Mouse (Mus musculus): ENCODE measurements at regions not wholly inside any gene's neighbourhood (a gene's known extent, or its start where the extent isn't known, plus 50 kb on each side); places are given as distances from the start of the nearest gene placed in this dataset.

DNA sequence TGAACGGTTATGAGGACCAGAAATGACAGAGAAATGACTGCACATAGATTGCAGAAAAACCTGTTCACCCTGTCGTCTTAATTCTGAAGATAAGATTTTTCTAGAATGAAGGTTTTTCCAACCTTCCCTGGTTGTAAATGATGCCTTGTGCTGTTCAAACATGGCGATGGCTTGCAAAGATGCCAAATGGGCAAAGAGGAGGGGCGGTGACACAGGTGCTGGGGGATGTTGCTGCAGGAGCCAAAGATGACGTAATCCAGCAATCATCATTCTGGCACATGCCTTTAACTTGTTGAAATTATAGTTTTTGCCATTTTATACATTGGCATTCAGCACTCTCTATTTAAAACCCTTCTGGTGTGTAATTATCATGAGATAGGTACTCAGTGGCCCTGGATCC is 263.8 kb downstream of the Gm9195 start:
- ATAC-seq (ENCODE audit: insufficient read depth, low FRiP score), result no peak
- no peaks in the 10 kb centered on the region for H3K4me1 ChIP-seq (ENCODE audit: control insufficient read depth, insufficient read depth, low read length)
- no peaks in the 10 kb centered on the region for H3K36me3 ChIP-seq (ENCODE audit: control insufficient read depth, insufficient read depth, low read length)
- H3K4me2 ChIP-seq (ENCODE audit: low read depth, low read length), result no peak overlapping the region
- H3K9me3 ChIP-seq (replicated peaks; ENCODE audit: control insufficient read depth, low read length), result no peaks in the 10 kb centered on the region
- no peak overlapping the region for H3K9ac ChIP-seq (ENCODE audit: low read length)
- WGBS, result 74% methylated on average over 5 of the region's 5 CpGs
- no peak overlapping the region for H3K4me3 ChIP-seq (replicated peaks; ENCODE audit: low read length)
- no peaks in the 10 kb centered on the region for H3K27me3 ChIP-seq (ENCODE audit: control insufficient read depth, insufficient read depth, low read length)
- no peak overlapping the region for H3K27ac ChIP-seq (ENCODE audit: low read length)

DNA sequence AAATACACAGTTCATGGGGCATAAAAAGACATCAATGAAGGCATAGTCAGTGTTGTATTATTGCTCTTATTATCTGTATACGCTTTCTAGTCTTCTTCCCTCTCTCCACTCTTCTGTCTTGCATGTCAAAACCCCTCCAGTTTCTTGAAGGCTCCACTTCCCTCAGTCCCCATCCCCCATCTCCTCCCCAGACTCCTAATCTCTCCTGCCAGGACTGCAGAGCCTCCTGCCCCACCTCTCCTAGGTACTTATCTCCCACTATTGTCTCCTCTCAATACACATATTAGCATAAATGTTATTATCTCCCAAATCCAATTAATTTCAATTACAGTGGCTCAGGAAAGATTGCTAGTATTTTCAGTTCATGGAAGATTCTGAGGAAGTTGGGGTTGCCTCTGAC is 264.2 kb downstream of the Gm9195 start:
- Histone ChIP-seq H3K9me3 (replicated peaks; ENCODE audit: control insufficient read depth, low read length) (no peaks in the 10 kb centered on the region), H3K4me2 (ENCODE audit: low read depth, low read length) (no peak overlapping the region), H3K4me3 (replicated peaks; ENCODE audit: low read length) (no peak overlapping the region), H3K27ac (ENCODE audit: low read length) (no peak overlapping the region), H3K36me3 (ENCODE audit: control insufficient read depth, insufficient read depth, low read length) (no peaks in the 10 kb centered on the region), H3K9ac (ENCODE audit: low read length) (no peak overlapping the region), H3K4me1 (ENCODE audit: control insufficient read depth, insufficient read depth, low read length) (no peaks in the 10 kb centered on the region), H3K27me3 (ENCODE audit: control insufficient read depth, insufficient read depth, low read length) (no peaks in the 10 kb centered on the region)
- WGBS, result 64% methylated on average over 1 of the region's 1 CpGs
- ATAC-seq (ENCODE audit: insufficient read depth, low FRiP score), result no peak

DNA sequence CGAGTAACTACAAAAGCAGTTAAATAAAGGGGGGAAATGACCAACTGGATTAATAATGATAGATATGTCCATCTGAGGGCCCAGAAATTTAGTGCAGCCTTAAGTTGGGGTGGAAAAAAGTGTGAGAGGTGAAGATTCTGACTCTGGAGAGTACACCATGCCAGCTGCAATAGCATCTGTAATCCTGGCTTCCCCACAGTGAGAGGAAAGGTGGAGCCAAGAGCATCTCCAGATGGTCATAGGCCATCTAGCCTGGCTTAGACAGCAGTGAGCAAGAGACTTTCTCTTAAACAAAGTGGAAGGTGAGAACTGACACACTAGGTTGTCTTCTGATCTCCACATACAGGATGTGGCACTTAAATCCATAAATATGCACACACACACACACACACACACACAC is 264.7 kb downstream of the Gm9195 start:
- Histone ChIP-seq H3K4me2 (ENCODE audit: low read depth, low read length) (no peak overlapping the region), H3K36me3 (ENCODE audit: control insufficient read depth, insufficient read depth, low read length) (no peaks in the 10 kb centered on the region), H3K9me3 (replicated peaks; ENCODE audit: control insufficient read depth, low read length) (no peaks in the 10 kb centered on the region), H3K4me1 (ENCODE audit: control insufficient read depth, insufficient read depth, low read length) (no peaks in the 10 kb centered on the region), H3K27ac (ENCODE audit: low read length) (no peak overlapping the region), H3K4me3 (replicated peaks; ENCODE audit: low read length) (no peak overlapping the region), H3K27me3 (ENCODE audit: control insufficient read depth, insufficient read depth, low read length) (no peaks in the 10 kb centered on the region), H3K9ac (ENCODE audit: low read length) (no peak overlapping the region)
- WGBS, result 75% methylated on average over 1 of the region's 1 CpGs
- no peak for ATAC-seq (ENCODE audit: insufficient read depth, low FRiP score)

DNA sequence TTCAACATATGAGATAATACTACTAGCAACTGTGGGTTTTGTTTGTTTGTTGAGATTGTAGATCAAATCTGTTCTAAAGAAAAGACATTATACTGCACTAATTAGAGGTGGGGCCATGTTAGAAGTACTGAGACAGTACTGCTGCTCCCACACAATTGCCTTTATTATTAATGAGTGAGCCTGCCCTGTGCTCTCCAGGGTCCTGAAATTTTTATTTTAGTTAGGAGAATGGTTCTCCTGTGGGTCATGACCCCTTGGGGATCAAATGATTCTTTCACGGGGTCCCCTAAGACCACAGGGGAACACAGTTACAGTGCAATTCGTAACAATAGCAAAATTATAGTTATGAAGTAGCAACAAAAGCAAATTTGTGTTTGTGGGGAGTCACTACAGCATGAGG is 268.8 kb downstream of the Gm9195 start:
- H3K4me2 ChIP-seq (ENCODE audit: low read depth, low read length), result no peak overlapping the region

DNA sequence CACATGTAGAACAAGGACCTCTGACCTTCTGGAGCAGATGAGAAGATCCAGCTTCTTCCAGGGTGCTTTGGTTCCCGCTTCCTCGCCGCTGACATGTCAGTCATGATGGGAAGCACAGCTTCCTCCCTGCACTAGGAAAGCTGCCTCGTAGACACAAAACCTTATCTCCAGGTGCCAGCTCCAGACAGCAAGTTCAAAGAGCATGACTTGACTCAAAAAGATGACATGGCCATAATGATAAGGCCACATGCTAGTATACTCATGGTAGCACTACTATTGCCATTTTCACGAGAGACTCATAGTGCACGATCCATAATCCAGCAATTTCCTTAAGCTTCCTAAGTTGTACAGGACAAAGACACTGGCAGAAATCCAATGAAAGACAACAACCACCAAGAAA is 272.1 kb downstream of the Gm9195 start:
- H3K36me3 ChIP-seq (ENCODE audit: control insufficient read depth, insufficient read depth, low read length), result no peaks in the 10 kb centered on the region
- ATAC-seq (ENCODE audit: insufficient read depth, low FRiP score), result no peak
- 81% methylated on average over 6 of the region's 6 CpGs for WGBS
- H3K9ac ChIP-seq (ENCODE audit: low read length), result no peak overlapping the region
- no peak overlapping the region for H3K4me2 ChIP-seq (ENCODE audit: low read depth, low read length)
- no peak overlapping the region for H3K27ac ChIP-seq (ENCODE audit: low read length)
- no peaks in the 10 kb centered on the region for H3K4me1 ChIP-seq (ENCODE audit: control insufficient read depth, insufficient read depth, low read length)
- no peaks in the 10 kb centered on the region for H3K27me3 ChIP-seq (ENCODE audit: control insufficient read depth, insufficient read depth, low read length)
- H3K4me3 ChIP-seq (replicated peaks; ENCODE audit: low read length), result no peak overlapping the region
- no peaks in the 10 kb centered on the region for H3K9me3 ChIP-seq (replicated peaks; ENCODE audit: control insufficient read depth, low read length)

More for the DNA sequence above, 268.8 kb downstream of the Gm9195 start:
- Histone ChIP-seq H3K9me3 (replicated peaks; ENCODE audit: control insufficient read depth, low read length) (no peaks in the 10 kb centered on the region), H3K9ac (ENCODE audit: low read length) (no peak overlapping the region), H3K4me1 (ENCODE audit: control insufficient read depth, insufficient read depth, low read length) (no peaks in the 10 kb centered on the region), H3K27ac (ENCODE audit: low read length) (no peak overlapping the region), H3K36me3 (ENCODE audit: control insufficient read depth, insufficient read depth, low read length) (no peaks in the 10 kb centered on the region), H3K27me3 (ENCODE audit: control insufficient read depth, insufficient read depth, low read length) (no peaks in the 10 kb centered on the region), H3K4me3 (replicated peaks; ENCODE audit: low read length) (no peak overlapping the region)
- no peak for ATAC-seq (ENCODE audit: insufficient read depth, low FRiP score)
- 47% methylated on average over 2 of the region's 2 CpGs for WGBS

DNA sequence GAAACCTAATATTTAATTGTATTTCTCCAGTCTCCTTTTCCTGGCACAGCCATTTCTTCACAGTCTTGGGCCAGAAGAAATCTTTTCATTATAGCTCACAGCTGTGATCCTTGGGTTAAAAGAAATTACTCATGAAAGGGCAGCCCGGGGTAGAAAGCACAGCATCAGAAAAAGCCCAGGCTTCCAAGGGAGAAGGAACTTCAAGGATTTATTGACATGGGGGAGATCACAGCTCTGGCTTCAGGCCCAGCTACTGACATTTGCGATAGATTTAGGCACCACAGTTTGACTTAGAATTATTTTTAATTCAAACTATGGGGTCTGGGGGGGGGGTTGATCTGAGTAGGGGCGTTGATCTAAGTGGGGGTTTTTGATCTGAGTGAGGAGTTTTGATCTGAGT is 291.3 kb downstream of the Gm9195 start:
- Histone ChIP-seq H3K4me2 (ENCODE audit: low read depth, low read length) (no peak overlapping the region), H3K9ac (ENCODE audit: low read length) (no peak overlapping the region), H3K4me3 (replicated peaks; ENCODE audit: low read length) (no peak overlapping the region), H3K9me3 (replicated peaks; ENCODE audit: control insufficient read depth, low read length) (no peaks in the 10 kb centered on the region), H3K36me3 (ENCODE audit: control insufficient read depth, insufficient read depth, low read length) (no peaks in the 10 kb centered on the region), H3K27ac (ENCODE audit: low read length) (no peak overlapping the region), H3K27me3 (ENCODE audit: control insufficient read depth, insufficient read depth, low read length) (no peaks in the 10 kb centered on the region), H3K4me1 (ENCODE audit: control insufficient read depth, insufficient read depth, low read length) (no peaks in the 10 kb centered on the region)
- no peak for ATAC-seq (ENCODE audit: insufficient read depth, low FRiP score)
- WGBS, result 39% methylated on average over 3 of the region's 3 CpGs

DNA sequence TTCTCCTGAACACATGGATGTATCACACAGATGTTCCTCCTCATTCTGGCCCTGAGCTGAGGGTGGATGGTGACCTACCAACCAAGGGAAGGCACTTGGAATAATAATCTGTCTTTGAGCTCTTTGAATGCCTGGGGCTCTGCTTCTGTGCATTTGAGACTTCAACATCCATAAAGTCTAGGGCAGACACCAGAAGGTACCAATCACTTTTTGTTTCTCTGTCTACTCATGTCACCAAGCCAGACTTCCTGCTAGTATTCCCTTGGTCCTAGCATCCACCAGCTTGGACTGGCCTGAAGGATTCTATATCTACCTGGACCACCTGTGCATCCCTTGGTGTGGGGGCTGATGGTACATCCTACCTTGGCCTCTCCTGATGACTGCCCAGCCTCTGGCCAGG is 291.7 kb downstream of the Gm9195 start:
- H3K4me3 ChIP-seq (replicated peaks; ENCODE audit: low read length), result no peak overlapping the region
- no peak for ATAC-seq (ENCODE audit: insufficient read depth, low FRiP score)
- no peaks in the 10 kb centered on the region for H3K27me3 ChIP-seq (ENCODE audit: control insufficient read depth, insufficient read depth, low read length)
- H3K27ac ChIP-seq (ENCODE audit: low read length), result no peak overlapping the region
- H3K36me3 ChIP-seq (ENCODE audit: control insufficient read depth, insufficient read depth, low read length), result no peaks in the 10 kb centered on the region
- no peaks in the 10 kb centered on the region for H3K9me3 ChIP-seq (replicated peaks; ENCODE audit: control insufficient read depth, low read length)
- H3K9ac ChIP-seq (ENCODE audit: low read length), result no peak overlapping the region
- no peak overlapping the region for H3K4me2 ChIP-seq (ENCODE audit: low read depth, low read length)
- H3K4me1 ChIP-seq (ENCODE audit: control insufficient read depth, insufficient read depth, low read length), result no peaks in the 10 kb centered on the region

DNA sequence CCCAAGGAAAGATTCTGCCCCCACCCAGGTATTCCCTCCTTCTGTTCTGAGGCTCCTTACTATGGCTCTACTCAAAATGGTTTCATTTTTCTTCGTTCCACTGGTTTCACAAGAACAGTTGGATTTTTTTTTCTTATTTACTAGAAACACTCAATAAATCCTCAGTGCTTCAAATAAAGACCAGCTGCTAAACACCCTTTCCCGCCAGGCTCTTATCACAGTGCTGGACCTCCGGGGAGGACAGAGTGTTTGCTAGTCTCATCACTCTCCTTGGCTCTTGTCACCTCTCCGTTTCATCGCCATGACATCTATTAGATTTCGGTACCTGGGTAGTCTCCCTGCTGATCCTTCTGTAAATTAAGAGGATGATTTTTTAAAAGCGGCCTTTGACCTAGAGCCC is 293.7 kb downstream of the Gm9195 start:
- Histone ChIP-seq H3K4me3 (replicated peaks; ENCODE audit: low read length) (no peak overlapping the region), H3K36me3 (ENCODE audit: control insufficient read depth, insufficient read depth, low read length) (no peaks in the 10 kb centered on the region), H3K4me2 (ENCODE audit: low read depth, low read length) (no peak overlapping the region), H3K4me1 (ENCODE audit: control insufficient read depth, insufficient read depth, low read length) (no peaks in the 10 kb centered on the region), H3K9ac (ENCODE audit: low read length) (no peak overlapping the region), H3K27ac (ENCODE audit: low read length) (no peak overlapping the region), H3K9me3 (replicated peaks; ENCODE audit: control insufficient read depth, low read length) (no peaks in the 10 kb centered on the region), H3K27me3 (ENCODE audit: control insufficient read depth, insufficient read depth, low read length) (no peaks in the 10 kb centered on the region)
- 23% methylated on average over 7 of the region's 7 CpGs for WGBS
- no peak for ATAC-seq (ENCODE audit: insufficient read depth, low FRiP score)

DNA sequence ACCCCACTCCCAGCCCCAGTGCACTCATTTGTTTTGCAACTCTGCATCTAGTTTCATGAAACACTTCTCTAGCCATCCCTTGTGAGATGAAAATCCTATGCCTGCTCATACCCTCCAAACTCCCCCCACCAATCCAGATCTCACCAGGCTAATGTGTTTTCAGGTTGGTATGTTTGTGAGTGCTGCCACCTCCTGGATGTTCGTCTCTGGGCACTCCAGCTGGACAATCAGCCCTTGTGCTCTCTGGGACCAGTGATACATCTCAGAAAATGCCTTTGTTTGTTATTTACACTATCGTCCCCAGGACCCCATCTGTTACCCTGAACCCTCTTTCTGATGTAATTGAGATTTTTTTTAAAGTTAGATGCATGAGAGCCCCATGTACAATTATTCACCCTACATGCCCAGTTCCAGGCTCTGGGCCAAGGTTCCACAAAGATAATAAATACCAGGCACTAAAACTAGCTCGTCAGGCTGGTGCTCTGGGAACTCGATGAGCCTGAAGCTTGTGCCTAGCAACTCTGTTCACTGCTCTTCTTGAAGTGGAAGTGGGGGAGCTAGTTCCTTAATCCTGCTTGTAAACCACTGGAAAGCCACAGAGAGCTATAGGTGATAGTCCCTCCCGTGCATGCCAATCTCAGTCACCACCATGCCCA is 304.2 kb downstream of the Gm9195 start:
- Histone ChIP-seq H3K4me2 (ENCODE audit: low read depth, low read length) (no peak overlapping the region), H3K4me3 (replicated peaks; ENCODE audit: low read length) (no peak overlapping the region), H3K27ac (ENCODE audit: low read length) (no peak overlapping the region), H3K9ac (ENCODE audit: low read length) (no peak overlapping the region), H3K36me3 (ENCODE audit: control insufficient read depth, insufficient read depth, low read length) (no peaks in the 10 kb centered on the region), H3K4me1 (ENCODE audit: control insufficient read depth, insufficient read depth, low read length) (no peaks in the 10 kb centered on the region), H3K9me3 (replicated peaks; ENCODE audit: control insufficient read depth, low read length) (no peaks in the 10 kb centered on the region), H3K27me3 (ENCODE audit: control insufficient read depth, insufficient read depth, low read length) (no peaks in the 10 kb centered on the region)
- WGBS, result 26% methylated on average over 5 of the region's 5 CpGs
- ATAC-seq (ENCODE audit: insufficient read depth, low FRiP score), result no peak

DNA sequence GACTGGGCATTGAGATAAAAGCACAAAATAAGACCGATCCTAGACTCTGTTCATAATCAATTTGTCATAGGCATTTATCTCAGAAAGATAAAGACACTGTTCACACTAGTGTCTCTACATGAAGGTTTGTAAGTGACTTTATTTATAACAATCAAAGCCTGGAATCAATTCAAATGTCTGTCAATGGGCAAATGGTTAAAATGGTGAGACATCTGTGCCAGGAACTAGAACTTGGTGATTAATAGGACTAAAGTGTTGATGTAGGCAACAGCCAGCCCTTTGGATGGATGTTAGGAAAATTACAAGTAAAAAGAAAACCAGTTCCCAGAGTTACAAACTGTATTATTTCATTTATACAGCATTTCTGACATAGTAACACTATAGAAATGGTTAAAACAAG is 315.9 kb downstream of the Gm9195 start:
- Histone ChIP-seq H3K9me3 (replicated peaks; ENCODE audit: control insufficient read depth, low read length) (no peaks in the 10 kb centered on the region), H3K9ac (ENCODE audit: low read length) (no peak overlapping the region), H3K27me3 (ENCODE audit: control insufficient read depth, insufficient read depth, low read length) (no peaks in the 10 kb centered on the region), H3K36me3 (ENCODE audit: control insufficient read depth, insufficient read depth, low read length) (no peaks in the 10 kb centered on the region), H3K4me1 (ENCODE audit: control insufficient read depth, insufficient read depth, low read length) (no peaks in the 10 kb centered on the region), H3K4me3 (replicated peaks; ENCODE audit: low read length) (no peak overlapping the region), H3K4me2 (ENCODE audit: low read depth, low read length) (no peak overlapping the region), H3K27ac (ENCODE audit: low read length) (no peak overlapping the region)
- 83% methylated on average over 1 of the region's 1 CpGs for WGBS
- no peak for ATAC-seq (ENCODE audit: insufficient read depth, low FRiP score)
